Mouse (Mus musculus) right cerebral cortex, postnatal 4 days (tissue): ENCODE data around the gene Inmt.

Experiments
- DNase-seq: peaks from one replicate; pipeline ENCODE4 v3.0.0-alpha.2; 2022

Gene Inmt

DNA sequence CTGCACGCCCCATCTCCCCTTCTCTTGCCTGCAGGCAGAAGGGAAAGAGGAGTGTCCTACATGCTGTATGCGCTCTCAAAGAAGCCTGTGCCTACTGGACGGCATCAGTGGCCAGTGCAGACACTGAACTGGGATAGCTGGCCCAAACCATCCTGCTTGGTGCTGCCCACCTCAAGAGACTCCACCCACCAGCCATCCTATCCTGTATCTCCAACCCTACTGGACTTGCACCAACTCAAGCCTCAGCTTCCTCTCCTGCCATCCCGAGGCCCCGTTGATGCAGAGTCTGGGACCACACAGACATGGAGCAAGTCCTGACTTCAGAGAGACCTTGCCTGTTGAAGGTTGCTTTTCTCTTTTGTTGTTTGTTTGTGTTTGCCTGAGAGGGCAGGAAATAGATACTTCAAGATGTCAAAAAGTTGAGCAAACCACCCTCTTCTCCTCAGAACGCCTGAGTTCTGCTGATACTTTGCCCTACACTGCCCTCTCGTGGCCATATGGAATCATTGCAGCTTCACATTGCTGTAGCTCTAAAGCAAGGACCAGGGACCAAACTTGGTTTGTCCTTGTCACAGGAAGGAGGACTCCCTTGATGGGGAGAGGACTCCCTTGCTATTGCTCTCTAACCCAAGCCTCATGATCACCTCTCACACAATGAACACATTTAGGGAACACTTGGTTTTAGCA is 7.9 kb downstream of the Inmt start:
- peak; percentile 69 for DNase-seq

DNA sequence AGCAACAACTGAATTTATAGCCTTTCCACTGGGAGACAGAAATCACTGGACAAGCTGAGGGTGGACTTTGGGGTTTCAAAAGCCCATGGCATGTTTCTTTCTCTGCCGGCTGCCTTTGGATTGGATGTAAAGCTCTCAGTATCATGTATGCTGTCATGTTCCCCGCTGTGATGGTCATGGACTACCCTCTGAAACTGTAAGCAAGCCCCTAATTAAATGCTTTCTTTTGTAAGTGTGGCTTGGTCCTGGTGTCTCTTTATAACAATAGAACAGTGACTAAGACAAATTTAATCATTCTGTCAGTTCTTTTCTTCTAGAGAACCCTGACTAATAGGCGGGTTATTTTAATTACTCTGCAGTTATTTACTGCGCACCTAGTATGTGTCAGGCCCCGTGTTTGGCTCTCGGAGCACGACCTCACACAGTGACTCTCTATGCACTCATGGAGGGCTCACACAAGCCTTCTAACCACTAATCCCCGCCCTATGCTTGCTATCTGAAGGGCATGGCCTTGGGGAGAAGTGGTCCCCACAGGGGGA is 11.7 kb downstream of the Inmt start:
- DNase-seq: no peak

DNA sequence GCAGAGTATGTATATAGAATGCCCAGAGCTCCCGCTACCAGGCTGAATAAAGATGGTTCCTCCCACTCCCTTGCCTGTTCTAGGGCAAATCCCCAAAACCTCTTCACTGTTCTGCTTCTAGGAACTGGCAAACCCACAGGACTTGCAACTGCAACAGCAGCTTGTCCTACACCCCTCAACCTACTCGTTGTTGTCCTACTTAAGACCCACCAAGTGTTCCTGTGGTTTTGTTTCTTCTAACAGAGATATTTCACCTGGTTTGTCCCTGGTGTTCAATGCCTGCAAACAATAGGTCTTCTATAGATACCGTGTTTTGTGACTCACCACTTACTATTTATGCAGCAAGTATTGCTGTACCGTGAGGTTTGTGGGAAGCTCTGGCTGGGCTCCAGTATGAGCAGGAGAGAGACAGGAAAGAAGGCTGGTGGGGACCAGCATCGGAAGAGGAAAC is 13.5 kb downstream of the Inmt start:
- no peak for DNase-seq

DNA sequence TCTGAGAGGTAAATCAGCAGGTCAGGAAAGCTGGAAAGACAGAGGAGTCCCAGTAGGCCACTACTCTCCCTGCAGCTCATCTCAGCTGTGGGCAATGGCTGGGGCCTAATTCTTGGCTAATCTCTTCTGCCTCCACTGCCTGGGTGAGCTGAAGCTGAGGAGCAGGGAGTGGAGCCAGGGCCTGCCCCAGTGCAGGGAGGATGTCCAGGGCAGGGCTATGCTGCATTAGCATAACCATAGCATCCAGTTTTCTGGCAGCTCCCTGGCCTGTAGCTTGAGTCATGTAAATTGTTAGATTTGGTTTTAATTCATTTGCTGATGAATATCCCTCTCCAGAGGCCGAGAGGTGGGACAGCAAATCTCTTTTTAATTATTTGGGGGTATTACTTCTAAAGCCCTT is 15.6 kb downstream of the Inmt start:
- no peak for DNase-seq

DNA sequence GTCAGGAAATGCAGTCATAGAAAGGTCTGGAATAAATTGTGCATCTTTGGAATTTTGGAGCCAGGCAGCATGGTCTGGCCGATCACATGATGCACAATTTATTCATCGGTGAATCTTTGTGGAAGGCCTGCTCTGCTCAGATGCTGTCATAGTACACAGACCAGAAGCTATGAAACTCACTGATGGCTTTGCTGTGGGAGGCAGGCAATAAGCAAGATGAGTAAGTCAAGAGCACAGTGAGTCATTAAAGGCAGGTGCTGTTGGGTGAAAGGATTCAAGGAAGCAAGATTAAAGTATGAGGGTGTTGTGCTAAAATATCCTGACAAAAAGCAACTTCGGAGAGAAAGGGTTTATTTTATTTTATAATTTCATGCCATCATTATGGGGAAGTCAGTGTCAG is 22.6 kb downstream of the Inmt start:
- DNase-seq: no peak

DNA sequence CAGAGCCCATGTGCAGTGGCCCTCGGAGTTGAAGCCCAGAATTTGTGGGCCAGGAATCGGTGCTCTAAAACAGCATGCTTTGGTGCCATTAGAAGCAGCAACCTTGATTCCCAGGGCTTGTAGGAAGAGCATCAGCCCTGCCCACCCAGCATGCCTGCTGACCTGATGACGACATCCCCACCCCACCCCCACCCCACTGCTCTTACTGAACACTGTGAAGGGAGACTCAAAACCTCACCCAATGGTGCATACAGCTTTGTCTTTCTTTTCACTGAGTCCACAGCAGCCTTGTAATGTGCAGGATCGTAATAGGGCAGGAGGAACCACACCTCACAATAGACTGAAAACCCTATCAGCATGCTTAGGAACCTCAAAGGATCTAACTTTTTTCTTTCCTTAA is 28.7 kb downstream of the Inmt start:
- DNase-seq: no peak

DNA sequence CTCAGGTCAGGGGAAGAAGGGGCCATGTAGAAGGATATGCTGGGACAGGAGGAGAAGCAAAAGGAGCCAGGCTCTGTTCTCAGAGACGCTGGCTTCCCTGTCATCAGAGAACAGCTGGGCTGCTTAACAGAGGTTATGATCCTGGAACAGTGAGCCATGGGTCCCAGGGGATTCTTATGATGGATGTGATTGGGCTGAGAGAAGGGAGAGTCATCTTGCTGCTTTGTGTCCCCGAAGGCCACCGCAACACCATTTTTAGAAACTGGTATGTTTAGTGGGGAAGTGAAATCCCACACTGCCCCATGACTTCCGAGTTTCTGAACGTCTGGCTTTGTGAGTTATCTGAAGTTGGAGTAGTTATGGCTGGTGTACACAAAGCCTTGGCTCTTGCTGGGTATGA is 29.6 kb downstream of the Inmt start:
- DNase-seq: no peak

DNA sequence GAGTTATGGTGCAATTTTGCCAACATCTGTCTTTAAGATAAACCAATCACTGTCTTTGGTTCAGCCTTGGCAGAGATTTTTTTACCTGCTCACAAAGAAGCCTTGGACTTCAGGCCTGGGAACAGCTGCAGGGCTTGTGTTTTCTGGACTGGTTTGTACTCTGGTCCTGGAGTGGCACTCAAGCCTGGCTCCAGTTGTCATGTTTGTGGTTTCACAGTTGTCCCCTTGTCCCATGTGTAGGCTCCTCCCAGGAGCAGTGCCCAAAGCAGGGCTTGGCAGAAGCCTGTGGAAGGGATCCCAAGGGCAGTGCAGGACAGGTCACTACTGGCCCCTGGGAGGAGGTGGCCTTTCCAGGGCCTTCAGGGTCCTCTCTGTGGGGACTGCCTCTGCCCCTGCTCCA is 36.5 kb downstream of the Inmt start:
- no peak for DNase-seq

DNA sequence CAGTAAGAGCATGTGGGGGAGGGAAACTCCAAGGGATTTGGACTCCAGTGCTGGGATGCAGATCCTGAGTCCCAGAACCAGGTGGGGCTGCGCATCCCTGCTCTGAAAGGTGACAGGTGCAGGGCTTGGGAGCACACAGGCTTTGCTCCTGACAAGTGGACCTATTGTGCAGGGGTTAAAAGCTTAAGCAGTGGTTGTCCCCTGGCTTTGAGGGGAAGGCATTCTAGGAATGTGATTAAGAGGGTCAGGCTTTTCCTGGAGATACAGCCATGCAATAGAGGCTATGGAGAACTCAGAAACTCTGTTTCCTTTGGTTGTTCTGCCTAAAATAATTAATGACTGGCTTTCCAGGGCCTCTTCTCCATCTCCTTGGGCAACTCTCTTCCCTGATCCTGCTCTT is 41.4 kb downstream of the Inmt start:
- no peak for DNase-seq

DNA sequence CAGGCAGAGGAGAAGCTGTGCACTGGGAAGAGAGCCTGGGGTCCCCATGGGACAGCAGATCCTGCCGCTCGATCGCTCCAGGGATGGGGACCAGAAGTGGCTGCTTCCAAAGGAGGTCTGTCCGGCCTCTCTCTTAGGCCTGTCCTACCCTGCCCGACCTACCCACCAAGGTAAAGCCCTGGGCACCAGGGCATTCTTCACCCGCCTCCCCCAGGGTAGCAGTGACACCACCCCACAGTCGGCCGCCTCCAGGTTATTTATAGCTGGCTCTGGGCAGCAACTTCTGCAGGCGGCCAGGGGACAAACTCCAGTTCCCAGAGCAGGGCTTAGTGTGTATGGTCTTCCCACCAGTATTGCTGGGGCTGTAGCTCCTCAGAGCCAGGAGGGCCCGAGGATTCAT is 42.0 kb downstream of the Inmt start, which contains the start of gene Crhr2:
Gene Crhr2, minus strand, starts transcription at position 223 of the 400 bp plus-strand sequence.
- no peak for DNase-seq

DNA sequence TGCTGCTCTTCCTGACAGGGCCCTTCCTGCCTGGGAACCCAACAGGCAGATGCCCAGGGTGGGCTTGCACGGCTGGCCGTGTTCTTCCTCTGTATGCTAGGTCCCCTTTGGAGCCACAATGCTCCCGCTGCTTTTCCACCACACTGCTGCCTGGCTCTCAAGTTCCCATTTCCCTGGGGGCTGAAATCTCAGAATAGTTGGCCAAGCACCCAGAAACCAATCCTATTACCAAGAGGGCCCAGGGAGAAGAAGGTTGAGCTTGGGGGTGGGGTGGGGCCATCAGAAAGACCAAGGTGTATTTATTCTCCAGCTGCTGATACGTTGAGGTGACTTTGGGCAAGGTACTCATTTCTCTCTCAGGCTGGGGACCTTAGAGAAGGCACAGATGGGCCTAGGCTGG is 43.5 kb downstream of the Inmt start:
- DNase-seq: no peak

DNA sequence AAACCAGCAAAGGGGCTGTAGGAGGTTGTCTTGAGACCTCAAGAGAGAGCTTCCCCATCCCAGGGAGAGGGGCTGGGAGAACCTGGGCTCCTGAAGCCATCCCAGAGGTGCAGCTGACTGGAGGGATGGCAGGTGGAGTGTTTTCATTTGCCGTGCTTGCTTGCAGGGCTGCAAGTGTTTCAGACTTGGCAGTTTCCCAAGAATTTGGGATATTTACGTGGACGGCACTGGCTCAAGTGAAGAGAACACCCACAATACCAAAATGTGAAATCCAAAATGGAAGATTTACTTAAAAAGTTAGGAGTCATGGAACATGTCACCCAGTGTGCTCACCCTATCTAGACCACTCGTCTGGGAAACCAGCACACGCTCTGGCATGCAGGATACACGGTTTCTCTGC is 44.2 kb downstream of the Inmt start:
- no peak for DNase-seq

DNA sequence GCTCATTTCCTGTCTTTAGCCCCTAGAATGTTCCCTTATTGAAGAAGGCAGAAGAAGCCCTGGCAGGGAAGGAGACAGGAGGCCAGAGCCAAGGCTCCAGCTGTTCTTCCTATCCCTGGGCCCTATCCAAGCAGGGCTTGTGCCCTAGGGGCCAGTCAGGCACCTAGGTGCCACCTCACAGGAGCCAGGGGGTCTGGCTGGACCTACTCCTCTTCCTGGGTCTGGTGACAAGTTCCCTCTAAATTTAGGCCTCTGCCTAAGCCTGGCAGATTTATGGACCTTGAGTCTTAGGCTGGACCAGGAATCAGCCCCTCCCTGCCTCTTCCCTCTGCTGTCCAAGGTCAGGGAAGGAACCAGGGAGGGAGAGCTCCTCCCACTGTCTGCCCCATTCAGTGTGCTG is 46.5 kb downstream of the Inmt start:
- no peak for DNase-seq

DNA sequence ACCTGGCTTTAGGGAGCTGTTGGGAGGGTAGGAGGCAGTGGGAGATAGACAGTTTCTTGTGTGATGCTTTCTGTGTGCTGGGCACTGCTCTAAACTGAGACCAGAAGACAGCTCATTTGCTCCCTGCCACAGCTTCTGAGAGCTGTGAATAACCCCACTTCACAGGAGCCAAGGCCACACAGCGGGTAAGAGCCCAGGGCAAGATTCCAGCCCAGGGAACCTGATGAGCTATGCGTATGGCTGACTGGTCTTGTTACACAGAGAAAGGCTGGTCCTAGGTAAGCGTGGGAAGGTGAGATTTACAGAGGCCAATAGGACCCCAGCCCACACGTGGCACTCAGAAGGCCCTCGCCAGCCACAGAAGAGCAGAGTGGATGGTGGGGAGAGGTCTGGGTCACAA is 48.3 kb downstream of the Inmt start:
- no peak for DNase-seq

DNA sequence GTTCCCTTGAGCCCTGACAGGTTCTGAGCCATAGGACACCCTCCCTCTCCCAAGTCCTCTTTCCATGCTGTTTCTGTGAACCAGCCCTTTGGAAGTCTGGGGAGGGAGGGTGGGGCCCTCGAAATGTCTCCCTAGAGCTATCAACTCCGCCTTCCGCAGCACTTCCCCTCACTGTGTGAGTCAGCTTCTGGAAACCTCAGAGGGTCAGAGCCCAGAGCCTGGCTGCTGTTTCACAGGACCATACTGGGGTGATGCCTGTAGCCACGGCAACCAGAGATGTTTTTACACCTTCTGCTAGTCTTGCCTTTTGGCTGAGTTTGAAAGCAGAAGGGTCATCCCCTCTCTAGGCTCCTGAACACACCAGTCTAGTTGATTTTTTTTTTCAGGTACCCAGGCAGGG is 51.8 kb downstream of the Inmt start:
- no peak for DNase-seq
